Mouse (Mus musculus) liver, embryonic 14.5 days (tissue): ENCODE results near the gene Rps16.

ENCODE experiments used
- CTCF ChIP-seq: IDR thresholded peaks from 2 replicates; pipeline ENCODE4 v1.5.1; 2016; ENCODE audit warnings: antibody characterized with exemption, low read depth, control low read depth
- EP300 ChIP-seq: IDR thresholded peaks from 2 replicates; pipeline ENCODE4 v1.6.1; 2016; ENCODE audit warnings: antibody characterized with exemption, low read depth

DNA sequence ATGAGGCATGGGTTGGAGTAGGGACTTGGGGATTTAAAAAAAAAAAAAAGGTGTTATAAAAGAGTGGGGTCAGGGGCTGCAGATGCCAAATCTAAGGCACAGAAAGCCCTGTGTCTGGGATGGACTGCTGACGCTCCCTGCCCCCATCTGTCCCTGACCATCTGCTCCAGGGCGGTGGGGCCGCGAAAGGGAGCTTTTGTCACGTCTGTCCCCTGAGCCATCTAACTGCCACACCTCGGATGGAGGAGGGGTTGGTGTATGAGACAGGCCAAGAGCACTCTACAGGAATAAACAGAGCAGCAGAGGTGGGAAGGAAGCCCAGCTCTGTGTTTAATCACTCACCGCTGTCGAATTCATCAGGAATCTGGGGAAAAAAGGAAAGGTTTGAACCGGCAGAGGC is 40.7 kb upstream of the Rps16 start:
- TF ChIP-seq CTCF (no peak), EP300 (no peak)
